Mouse (Mus musculus) left cerebral cortex, adult 2 months (tissue): ENCODE measurements around the gene Ubr4. TPM values are rescaled to one million over a fixed set of nuclear protein-coding genes. Genes with fewer than 3 reads are reported as not detected.
A peak's percentile ranks its signal among the peaks of the same experiment; 100 is the strongest.

Experiments
- DNase-seq, 2 experiments: peaks; one replicate each; pipeline ENCODE4 v3.0.0; 2021 to 2022; ENCODE audit warnings: low spot score in 2 of 2, mixed read lengths in 1 of 2; ENCODE audit errors: extremely low spot score in 1 of 2
- H3K27ac ChIP-seq: fragments of 200-600 bp; 2 replicates; pipeline ENCODE4 v1.8.1; 2022
- H3K4me3 ChIP-seq: fragments of 200-600 bp; 2 replicates; pipeline ENCODE4 v1.8.1; 2022
- CTCF ChIP-seq: fragments of 200-600 bp; IDR thresholded peaks from 2 replicates; pipeline ENCODE4 v1.8.1; 2022; ENCODE audit warnings: antibody characterized with exemption, mild to moderate bottlenecking, moderate library complexity
- intact Hi-C: fragments of 180-260 bp; cut with DNase I; formaldehyde crosslinking; loops from one replicate; pipeline ENCODE4 v1.15.1; 2025
- total RNA-seq, 2 experiments: library from RNA; stranded (reverse); gene quantifications; 2 replicates each; pipeline ENCODE4 v1.2.3; 2021

Ubr4 gene
- total RNA-seq, 2 experiments from 2014 or later, result 187 to 199 TPM

- peak; percentile 51 for TF ChIP-seq CTCF
- DNase-seq, result peak in 1 of 2 experiments; percentile 29
- intact Hi-C loops, result loop anchor here (10.0 kb wide), 1 partner anchor 406 kb away; no protein-coding TSS in a partner anchor
- Histone ChIP-seq H3K27ac (no peak overlapping the region), H3K4me3 (no peak overlapping the region)
Measured at GRCm38 (mm10) chr4:139330605-139331004, 21.8 kb upstream of the Ubr4 start.

GRCm38 (mm10) chr4:139334631-139335295, 17.6 kb upstream of the Ubr4 start:
- Histone ChIP-seq H3K4me3 (no peak overlapping the region), H3K27ac (no peak overlapping the region)
- intact Hi-C loops, result loop anchor here (10.0 kb wide), 1 partner anchor 410 kb away; no protein-coding TSS in a partner anchor
- DNase-seq, result no peak
- no peak for TF ChIP-seq CTCF

GRCm38 (mm10) chr4:139335507-139335906, 16.9 kb upstream of the Ubr4 start:
- no peak overlapping the region for H3K4me3 ChIP-seq
- no peak for DNase-seq
- H3K27ac ChIP-seq, result no peak overlapping the region
- no peak for TF ChIP-seq CTCF
- intact Hi-C loops, result loop anchor here (10.0 kb wide), 1 partner anchor 411 kb away; no protein-coding TSS in a partner anchor

DNA sequence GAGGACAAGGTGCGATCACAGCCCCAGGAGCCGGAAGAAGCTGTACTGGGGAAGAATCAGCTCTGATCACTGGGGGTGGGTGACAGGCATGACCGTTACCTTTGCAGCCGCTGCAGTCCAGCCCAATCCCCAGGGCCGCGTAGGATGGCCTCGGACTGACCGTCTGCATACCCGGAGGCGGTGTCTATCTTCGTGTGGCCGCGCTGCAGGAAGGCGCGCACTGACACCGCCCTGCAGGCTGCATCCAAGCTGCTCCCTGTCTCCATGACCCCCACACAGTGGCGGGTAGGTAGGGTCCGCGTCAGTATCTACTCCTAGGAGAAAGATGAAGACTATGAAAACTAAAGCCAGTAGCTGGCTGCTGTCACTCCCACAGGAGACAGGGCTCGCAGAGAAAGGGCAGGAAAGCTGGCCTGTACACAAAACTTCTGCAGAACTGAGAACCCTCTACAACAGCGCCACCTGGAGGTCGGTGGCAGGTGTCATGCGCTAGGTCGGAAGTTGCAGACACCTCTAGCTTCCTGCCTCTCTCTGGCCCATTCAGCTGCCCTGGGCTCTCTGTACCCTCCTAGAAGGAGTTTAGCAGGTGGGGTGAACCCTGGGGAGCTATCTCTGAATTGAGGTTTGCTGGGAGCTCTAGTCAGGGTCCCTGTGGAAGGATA, 15.5 kb upstream of the Ubr4 start:
- H3K27ac ChIP-seq, result no peak overlapping the region
- TF ChIP-seq CTCF, result peak; percentile 69
- peak; percentile 49 to 68 for DNase-seq
- intact Hi-C loops, result loop anchor here (2.0 to 10.0 kb wide), 2 partner anchors 250 to 412 kb away; no protein-coding TSS in a partner anchor
- H3K4me3 ChIP-seq, result no peak overlapping the region

- TF ChIP-seq CTCF, result no peak
- intact Hi-C loops, result loop anchor here (10.0 kb wide), 1 partner anchor 413 kb away; no protein-coding TSS in a partner anchor
- Histone ChIP-seq H3K27ac (no peak overlapping the region), H3K4me3 (no peak overlapping the region)
- DNase-seq, result no peak
Measured at GRCm38 (mm10) chr4:139338145-139338544, 14.3 kb upstream of the Ubr4 start.

DNA sequence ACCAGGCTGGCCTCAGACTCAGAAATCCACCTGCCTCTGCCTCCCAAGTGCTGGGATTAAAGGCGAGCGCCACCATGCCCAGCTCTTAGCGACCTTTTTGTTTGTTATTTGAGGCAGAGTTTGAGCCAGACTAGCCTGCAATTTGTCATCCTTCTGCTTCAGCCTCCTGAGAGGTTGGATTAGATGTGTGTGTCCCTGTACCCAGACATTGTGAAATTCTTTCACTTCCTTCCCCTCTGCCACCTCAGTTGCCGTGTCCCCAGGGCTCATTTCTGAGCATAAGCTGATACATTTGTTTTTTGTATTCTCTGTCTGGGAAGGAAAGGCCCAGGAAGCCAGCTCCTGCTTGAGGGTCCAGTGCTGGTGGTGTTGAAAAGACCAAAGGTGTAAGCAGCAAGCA, 11.6 kb upstream of the Ubr4 start:
- no peak for TF ChIP-seq CTCF

GRCm38 (mm10) chr4:139341556-139342233, 10.7 kb upstream of the Ubr4 start:
- Histone ChIP-seq H3K4me3 (no peak overlapping the region), H3K27ac (no peak overlapping the region)
- intact Hi-C loops, result no loop called here
- TF ChIP-seq CTCF, result no peak
- DNase-seq, result no peak

More for the DNA sequence above, 11.6 kb upstream of the Ubr4 start:
- Histone ChIP-seq H3K27ac (no peak overlapping the region), H3K4me3 (no peak overlapping the region)
- DNase-seq, result no peak
- intact Hi-C loops, result no loop called here

GRCm38 (mm10) chr4:139343718-139344117, 8.7 kb upstream of the Ubr4 start:
- TF ChIP-seq CTCF, result no peak
- peak in 1 of 2 experiments; percentile 43 for DNase-seq
- Histone ChIP-seq H3K27ac (no peak overlapping the region), H3K4me3 (no peak overlapping the region)
- intact Hi-C loops, result no loop called here

GRCm38 (mm10) chr4:139345416-139346019, 6.9 kb upstream of the Ubr4 start:
- Histone ChIP-seq H3K4me3 (no peak overlapping the region), H3K27ac (no peak overlapping the region)
- no peak for TF ChIP-seq CTCF
- no peak for DNase-seq
- intact Hi-C loops, result no loop called here

DNA sequence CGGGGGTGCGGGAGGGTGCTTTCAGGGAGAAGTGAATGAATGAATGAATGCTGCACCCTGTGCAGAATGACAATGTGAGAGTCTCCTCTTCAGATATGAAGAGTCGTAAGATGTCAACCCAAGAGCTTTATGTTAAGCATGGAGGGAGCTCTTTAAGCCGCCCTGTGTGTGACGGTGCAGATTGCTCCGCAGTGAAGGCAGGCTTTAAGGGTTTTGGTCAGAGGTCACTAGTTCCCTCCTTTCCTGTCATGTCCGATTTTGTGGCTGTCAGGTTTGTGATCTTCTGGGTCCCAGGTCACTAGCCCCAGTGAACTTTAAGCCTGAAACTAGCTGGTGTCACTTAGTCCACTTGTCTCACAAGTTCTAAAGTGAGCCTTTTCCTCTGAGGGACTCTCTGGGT, 423 bp downstream of the Ubr4 start:
- no peak for TF ChIP-seq CTCF
- intact Hi-C loops, result loop anchor here (1.0 kb wide), 1 partner anchor 27 kb away; no protein-coding TSS in a partner anchor
- Histone ChIP-seq H3K4me3 (peak overlapping the region; percentile 82), H3K27ac (peak overlapping the region; percentile 98)
- no peak for DNase-seq

DNA sequence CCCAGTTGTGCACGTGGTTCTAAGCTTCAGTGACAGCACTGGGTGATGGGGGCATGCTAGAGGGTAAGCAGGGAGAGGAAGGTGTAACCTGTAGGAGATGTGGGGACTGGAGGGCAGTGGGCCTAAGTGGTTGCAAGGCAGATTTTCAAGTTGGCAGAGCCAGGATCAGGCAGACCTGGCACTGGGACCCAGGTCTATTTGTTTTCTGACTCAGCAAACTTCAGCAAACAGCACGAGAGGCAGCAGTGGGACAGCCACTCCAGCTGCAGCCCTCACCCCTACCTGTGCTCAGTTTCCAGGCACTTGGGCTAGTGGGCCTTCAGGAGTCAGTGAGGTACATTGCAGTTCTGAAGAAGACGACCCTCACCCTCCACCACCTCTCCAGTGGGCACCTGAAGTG, 4.8 kb downstream of the Ubr4 start:
- no peak for DNase-seq
- H3K27ac ChIP-seq, result no peak overlapping the region
- H3K4me3 ChIP-seq, result no peak overlapping the region
- no peak for TF ChIP-seq CTCF
- intact Hi-C loops, result no loop called here
